Mouse (Mus musculus) right cerebral cortex, postnatal 25 days (tissue): ENCODE measurements around the gene Qars.
A peak's percentile ranks its signal among the peaks of the same experiment; 100 is the strongest.

ENCODE experiments used
- DNase-seq: peaks from one replicate; pipeline ENCODE4 v3.0.0; 2022

Gene Qars

DNA sequence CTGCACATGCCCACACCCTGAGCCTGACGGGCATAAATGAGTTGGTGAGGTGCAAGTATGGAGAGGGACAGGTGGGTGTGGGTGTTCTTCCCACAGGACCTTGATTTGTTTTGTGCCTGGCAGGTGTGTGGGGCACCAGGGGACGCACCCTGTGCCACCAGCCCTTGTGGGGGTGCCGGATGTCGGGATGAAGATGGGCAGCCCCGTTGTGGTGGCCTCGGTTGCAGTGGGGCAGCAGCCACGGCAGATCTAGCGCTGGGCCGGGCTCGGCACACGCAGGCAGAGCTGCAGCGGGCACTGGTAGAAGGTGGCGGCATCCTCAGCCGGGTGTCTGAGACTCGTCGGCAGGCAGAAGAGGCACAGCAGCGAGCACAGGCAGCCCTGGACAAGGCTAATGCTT lies 19.1 kb upstream of the Qars start:
- no peak for DNase-seq

DNA sequence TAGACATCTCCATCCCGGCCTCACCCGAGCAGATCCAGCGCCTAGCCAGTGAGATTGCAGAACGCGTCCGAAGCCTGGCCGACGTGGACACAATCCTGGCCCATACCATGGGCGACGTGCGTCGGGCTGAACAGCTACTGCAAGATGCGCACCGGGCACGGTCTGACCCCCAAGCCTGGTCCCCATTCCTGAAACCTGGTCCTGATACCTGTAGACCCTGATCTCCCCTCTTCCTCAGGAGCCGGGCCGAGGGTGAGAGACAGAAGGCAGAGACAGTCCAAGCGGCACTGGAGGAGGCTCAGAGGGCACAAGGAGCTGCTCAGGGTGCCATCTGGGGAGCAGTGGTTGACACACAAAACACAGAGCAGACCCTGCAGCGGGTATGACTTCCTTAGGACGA lies 18.3 kb upstream of the Qars start:
- no peak for DNase-seq

DNA sequence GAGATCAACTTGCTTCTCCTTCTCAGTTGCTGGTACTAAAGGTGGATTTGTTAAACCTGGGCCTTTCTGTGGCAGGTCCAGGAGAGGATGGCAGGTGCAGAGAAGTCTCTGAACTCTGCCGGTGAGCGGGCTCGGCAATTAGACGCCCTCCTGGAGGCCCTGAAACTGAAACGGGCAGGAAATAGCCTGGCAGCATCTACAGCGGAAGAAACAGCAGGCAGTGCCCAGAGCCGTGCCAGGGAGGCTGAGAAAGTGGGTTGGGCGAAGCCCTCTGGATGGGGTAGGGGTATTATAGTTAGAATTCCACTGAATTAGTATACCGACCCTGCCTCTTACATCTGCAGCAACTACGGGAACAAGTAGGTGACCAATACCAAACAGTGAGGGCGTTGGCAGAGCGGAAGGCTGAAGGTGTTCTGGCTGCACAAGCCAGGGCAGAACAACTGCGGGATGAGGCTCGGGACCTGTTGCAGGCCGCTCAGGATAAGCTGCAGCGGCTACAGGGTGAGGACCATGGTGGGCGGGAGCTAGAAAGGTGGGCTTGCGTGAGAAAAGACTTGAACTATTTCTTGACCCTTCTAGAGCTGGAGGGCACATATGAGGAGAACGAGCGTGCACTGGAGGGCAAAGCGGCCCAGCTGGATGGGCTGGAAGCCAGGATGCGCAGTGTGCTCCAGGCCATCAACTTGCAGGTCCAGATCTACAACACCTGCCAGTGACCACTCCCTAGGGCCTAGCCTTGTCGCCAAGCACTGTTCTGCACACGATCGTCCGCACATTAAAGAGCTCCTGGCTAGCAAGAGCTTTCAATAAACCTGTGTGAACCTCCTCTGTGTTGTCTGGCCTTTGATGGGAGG lies 17.6 kb upstream of the Qars start:
- DNase-seq: no peak

DNA sequence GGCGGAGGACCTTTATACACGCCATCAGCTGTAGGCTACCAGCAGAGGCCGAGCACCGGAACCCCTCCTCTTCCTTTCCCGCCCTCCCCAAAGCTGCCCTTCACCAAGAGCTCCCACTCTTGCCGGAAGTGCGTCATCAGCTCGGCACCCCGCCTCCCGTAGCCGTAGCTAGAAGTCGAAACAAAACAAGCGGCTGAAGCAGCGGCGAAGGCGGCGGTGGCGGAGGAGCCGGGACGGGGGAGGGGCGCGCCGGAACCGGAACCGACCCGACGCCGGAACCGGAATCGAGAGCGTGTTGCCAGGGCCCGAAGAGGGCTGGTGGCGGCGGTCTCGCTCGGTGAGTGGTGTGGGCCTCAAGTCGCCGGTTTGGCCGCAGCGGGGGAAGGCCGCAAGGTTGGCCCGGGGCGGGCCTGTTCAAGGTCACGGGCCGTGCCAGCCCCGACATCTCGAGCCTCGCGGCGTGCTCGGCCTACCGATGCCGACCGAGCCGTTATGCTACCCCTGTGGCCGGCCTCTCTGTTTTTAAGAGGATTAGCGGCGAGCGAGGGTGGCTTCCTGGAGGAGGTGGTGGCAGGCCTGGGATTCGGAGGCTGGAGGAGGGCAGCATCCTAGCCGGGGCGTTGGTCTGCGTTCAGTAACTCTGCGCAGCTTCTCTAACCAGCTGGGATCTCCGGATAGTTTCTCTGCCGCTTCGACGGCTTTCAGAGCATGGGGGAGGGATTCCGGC lies 16.8 kb upstream of the Qars start, which contains the start of gene Usp19:
Usp19 (plus strand) TSS at position 44 of the 727 bp plus-strand sequence.
- peak; percentile 94 for DNase-seq

DNA sequence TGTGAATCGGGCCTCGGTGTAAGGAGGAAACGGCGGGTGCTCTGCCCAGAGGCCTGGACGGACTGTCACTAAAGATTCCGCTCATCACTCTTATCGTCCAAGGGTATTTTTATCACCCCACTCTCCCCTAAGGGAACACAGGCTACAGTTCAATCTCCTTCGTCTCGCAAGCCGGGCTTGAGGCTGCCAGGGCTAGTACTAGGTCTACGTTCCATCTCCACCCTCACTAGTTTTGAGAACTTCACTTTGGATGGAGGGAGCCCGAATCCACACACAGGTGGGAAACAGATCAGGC lies 16.3 kb upstream of the Qars start:
- DNase-seq: no peak

DNA sequence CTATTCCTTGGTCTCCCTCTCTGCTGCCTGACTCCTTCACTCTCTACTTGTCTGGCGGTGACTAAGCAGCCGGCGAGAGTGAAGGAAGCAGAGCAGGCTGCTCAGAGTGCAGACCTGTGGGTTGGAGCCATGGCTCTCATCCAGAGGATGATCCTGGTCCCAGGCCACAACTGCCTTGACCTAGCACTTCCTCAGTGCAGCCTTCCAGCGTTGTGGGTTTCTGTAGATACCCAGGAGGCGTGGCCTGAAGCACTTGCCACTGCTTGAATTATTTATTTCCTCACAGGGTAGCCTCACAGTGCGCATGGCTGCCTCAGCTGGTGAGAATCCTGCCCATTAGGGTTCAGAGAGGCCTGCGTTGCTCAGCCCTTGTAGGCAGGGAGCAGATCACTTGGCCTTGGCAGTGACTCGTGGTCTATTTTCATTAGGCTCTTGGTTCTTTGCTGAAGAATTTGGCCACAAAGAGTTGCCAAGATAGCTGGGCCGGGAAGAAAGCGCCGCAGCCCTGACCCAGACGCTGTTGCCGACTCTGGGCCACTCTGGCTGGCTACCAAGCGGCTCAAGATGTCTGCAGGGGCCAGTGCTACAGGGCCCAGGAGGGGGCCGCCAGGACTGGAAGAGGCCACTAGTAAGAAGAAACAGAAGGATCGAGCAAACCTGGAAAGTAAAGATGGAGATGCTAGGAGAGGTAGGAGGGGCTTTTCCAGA lies 15.3 kb upstream of the Qars start:
- no peak for DNase-seq

DNA sequence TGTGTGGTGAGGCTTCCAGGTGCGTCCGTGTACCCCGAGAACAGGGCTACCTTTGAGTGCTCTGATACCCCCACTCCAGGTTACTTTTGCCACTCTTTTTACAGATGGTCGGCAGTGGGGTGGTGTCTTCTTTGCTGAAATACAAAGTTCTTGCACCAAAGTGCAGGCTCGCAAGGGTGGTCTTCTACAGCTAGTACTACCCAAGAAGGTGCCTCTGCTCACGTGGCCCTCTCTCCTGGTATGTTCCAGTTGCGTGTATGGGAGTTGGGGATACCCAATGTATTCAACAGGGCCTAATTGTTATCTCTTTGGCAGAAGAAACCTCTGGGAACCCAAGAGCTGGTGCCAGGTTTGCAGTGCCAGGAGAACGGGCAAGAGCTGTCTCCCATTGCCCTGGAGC lies 14.3 kb upstream of the Qars start:
- DNase-seq: no peak

DNA sequence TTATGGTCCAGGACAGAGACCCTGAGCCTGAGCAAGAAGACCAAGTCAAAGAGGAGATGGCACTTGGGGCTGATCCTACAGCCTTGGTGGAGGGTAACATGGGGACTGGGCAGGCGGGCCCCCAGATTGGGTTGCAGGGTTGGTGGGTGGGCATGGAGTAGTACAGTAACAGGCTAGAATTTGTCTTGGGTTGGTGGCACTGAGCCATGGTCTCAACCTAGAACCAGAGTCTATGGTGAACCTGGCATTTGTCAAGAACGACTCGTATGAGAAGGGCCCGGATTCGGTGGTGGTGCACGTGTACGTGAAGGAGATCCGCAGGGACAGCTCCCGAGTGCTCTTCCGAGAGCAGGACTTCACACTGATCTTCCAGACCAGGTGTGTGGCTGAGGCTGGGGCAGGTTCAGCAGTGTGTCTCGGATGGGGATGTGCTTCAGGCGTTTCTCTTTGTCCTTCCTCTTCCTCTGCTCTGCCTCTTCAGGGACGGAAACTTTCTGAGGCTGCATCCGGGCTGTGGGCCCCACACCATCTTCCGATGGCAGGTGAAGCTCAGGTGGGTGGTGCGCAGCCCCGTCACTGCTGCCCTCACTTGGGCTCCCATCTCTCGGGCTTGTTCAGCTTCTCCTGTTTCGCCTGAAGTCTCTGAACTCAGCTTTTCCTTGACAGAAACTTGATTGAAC lies 13.2 kb upstream of the Qars start:
- no peak for DNase-seq

DNA sequence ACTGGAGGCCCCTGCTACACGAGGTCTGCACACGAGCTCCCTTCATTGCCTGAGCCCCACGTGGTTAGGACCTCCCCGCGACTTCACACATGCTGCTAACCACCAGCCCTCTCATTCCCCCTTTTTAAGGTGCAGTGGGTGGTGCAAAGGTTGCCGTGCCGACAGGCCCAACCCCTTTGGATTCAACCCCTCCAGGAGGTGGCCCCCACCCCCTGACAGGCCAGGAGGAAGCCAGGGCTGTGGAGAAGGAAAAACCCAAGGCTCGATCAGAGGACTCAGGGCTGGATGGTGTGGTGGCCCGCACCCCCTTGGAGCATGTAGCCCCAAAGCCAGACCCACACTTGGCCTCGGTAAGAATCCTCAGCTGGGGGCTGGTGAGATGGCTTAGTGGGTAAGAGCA lies 12.6 kb upstream of the Qars start:
- DNase-seq: no peak

DNA sequence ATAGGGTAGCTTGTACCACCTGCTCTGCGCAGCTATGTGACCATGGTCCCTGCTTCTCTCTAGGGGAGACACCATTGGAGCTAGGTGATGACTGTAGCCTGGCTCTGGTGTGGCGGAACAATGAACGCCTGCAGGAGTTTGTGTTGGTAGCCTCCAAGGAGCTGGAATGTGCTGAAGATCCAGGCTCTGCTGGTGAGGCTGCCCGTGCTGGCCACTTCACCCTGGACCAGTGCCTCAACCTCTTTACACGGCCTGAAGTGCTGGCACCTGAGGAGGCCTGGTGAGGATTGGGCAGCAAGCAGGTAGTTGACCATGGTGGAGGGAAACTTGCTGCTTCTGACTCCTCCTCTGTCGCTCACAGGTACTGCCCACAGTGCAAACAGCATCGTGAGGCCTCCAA lies 8.3 kb upstream of the Qars start:
- DNase-seq: no peak

DNA sequence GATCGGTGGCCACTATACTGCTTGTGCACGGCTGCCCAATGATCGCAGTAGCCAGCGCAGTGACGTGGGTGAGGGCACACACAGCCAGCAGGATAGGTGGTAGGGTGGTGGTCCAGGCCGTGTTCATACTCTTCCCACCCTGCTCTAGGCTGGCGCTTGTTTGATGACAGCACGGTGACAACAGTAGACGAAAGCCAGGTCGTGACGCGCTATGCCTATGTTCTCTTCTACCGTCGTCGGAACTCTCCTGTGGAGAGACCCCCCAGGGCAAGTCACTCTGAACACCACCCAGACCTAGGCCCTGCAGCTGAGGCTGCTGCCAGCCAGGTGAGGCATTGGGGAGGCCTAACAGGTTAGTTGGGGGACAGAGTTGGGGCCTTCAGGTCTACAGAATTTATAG lies 7.6 kb upstream of the Qars start:
- no peak for DNase-seq

DNA sequence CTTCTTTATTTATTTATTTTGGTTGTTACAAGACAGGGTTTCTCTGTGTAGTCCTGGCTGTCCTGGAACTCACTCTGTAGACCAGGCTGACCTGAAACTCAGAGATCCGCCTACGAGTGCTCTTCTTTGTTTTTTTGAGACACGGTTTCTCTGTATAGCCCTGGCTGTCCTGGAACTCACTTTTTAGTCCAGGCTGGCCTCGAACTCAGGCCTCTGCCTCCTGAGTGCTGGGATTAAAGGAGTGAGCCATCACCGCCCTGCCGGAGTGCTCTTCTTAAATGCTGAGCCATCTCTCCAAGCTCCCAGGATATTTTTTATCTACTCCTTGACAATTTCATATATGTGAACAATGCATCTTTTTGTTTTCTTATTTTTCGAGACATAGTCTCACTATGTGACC lies 605 bp upstream of the Qars start:
- no peak for DNase-seq

DNA sequence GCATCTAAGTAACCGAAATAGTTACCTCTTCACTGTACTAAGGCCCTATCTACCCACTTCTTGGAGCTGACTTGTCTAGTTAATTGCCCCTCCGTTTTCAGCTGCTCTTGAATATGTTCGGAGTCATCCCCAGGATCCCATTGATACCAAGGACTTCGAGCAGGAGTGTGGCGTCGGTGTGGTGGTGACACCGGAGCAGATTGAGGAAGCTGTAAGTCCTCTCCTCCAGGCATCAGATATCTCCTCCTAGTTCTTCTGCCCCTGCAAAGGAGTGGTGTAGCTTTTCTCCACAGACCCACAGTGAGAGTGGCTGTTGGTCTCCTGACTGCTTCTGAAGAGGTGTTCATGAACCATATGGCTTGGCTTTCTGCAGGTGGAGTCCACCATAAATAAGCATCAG lies 1.3 kb downstream of the Qars start:
- no peak for DNase-seq

DNA sequence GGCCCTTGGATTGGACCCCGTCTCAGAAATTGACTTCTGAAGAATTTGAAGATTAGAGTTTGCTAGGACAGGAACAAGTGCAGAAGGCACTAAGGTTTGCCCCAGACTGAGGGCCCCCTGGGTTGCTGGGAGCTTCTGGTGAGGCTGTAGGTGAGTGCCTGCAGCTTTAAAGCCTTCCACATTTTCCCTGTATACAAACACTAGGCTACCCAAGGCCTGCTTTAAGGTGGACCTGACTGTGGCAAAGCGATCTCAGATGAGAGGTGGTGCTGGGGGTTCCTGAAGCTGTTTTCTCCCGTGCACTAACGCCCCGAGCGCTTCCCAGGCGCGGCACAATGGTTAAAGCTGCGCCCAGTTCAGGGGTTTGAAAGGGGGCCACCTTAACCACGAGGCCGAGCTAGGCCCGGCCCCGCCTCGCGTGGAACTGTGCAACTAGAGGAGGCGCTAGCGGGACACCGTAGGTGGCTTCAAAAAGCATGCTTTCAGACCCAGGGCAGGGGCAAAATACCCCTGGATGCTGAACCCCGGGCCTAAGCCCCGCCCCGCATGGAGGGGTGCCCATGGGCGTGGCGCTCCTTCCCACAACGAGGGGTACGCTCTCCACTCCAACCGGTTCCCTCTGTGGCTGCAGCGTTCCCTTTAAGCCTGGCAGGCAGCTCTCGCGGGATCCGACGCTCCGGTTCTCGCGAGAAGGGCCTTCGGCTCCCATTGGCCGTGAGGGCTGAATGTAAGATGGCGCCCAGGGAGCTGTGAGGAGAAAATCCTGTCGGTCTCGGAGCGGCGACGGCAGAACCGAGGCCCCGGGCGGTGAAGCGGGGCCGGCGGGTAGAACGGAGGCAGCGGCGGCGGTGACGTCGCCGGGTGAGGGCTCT lies 9.1 kb downstream of the Qars start, which contains the start of gene Qrich1:
Qrich1 (plus strand) TSS at position 427 of the 872 bp plus-strand sequence.
- DNase-seq: peak; percentile 95

DNA sequence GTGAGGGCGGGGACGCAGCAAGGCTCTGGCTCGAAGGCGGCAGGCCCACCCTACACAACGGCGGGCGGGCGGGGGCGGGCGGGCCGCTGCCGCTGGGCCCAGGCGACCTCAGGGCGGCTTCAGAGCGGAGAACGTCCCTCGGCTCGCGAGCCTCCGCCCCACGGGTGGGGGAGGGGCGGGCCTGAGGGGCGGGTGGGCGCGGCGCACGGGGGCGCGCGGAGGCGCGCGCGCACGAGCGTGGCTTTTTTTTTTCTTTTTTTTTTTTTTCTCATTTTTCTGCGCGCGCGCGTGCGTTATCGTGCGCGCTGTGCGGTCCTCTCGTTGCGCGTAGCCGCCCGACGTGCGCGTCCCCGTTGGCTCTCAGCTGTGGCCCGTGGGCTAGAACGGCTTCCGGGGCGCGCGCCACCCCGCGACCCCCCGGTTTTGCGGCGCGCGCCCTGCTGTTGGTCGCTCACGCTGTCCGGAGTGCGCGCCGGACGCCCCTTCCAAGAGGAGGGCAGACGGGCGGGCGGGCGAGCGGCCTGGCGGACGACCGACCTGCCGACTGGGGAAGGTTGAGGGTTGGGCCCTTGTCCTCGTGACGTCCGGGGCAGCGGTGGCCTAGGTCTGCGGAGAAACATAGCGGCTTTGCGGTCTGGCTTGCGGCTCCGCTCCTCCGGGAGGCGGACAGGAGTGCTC lies 9.9 kb downstream of the Qars start:
- peak; percentile 87 for DNase-seq

DNA sequence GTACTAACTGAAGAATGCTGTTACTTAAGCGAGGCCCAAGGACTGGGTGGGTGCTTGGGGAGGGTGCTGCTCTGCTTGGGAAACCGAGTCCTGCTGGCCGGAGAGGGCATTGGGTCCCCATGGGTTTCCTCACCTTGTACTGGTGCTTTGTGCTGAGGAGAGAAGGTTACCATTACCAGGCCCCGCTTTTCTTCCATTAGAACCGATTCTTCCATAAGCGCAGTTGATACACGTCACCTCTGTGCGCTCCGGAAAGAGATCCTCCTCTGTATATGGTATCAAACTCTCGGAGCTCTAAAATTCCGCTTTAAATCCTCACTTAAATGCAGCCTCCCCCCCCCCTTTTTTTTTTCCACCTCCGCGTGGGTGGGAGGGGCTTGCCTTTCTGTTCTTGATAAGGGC lies 10.4 kb downstream of the Qars start:
- DNase-seq: peak; percentile 21

DNA sequence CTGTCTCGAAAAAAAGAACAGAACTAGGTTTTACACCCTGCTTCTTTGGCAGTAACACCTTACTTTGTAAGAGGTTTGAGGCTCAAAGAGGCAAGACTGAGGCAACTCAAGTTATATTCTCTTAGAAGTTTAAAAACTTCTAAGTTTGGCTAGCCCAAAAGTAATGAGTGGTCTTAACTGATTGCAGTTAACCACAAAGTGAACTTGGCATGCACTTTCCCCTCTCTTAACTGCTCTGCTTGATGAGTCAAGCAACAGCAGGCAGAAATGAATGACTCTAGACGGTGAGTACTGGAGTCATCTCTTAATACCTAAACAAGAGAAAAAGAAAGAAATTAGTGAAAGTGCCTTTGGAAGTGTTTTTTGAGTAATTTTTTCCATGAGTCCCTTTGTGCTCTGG lies 14.1 kb downstream of the Qars start:
- DNase-seq: no peak

DNA sequence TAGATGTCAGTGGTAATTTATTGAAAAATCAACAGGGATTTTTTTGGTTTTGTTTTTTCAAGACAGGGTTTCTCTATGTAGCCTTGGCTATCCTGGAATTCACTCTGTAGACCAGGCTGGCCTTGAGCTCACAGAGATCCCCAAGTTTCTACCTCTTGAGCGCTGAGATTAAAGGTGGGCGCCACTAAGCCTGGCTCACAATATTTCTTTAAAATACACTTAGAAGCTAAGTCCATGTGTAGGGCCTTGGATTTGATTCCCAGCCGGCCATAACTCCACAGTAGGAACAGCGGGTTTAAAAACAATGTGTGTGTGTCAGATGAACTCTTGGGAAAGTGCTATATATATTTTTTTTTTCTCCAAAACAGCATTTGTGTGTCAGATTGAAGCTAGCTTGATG lies 15.8 kb downstream of the Qars start:
- no peak for DNase-seq

DNA sequence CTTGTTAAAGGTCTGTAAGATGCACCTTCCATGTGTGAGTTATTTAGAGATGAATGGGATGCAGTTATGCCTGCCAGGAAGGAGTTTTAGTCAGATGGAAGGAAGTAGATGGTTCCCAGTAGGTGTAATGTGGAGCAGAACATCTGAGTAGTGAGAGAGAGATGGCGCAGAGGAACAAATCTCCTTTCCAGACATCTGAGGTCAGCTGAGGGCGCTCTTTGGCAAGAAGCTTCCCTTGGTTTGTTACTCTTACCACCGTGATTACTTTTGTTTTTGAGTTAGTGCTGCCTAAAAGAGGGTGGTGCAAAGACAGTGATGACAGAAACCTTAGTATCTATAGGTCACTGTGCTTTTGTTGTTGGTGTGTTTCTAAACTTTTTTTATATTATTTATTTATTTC lies 17.9 kb downstream of the Qars start:
- DNase-seq: no peak

DNA sequence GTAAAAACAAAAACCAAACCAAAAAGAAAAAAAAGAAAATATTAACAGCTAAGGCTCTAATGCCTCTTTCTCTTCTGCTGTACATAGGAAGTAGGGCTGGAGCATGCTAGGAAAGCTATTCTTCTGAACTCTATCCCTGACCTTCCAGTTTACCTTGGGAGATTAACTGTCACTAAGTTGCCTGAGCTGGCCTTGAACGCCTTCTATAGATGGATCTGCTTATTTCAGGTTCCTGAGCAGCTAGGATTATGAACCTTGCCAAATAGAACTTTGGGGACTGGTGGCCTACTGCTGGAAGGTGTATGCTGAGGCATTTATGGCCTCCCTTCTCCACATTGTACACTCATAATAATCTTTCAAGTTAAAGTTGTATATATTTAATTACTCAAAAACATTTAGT lies 23.4 kb downstream of the Qars start:
- no peak for DNase-seq

DNA sequence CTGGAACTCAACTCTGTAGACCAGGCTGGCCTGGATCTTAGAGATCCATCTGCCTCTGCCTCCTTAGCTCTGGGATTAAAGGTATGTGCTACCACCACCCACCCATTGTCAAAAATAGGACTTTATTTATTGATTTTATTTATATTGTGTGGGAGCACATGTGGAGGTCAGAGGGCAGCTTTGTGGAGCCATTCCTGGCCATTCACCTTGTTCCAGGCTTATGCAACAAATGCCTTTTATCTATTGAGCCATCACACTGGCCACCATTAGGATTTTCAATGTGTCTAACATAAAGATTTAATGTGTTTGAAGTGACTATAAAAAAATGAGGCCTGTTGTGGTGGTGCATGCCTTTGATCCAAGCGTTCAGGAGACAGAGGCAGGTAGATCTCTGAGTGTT lies 24.0 kb downstream of the Qars start:
- DNase-seq: no peak

DNA sequence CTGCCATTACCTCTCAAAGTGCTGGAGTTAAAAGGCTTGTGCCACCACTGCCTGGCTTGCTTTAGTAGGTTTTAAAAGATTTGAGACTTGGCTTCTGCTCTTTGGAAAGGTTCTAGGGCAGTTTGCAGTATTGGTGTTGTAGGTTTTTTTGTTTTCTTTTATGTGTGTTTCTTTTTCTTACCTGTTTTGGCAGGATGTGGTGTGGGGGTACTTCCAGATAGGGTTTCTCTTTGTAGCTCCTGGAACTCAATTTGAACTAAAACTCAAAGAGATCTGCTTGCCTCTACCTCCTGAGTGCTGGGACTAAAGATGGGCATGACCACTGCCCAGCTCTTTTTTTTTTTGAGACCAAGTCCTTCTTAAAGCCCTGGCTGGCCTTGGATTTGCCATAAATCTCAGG lies 33.3 kb downstream of the Qars start:
- no peak for DNase-seq
